Mouse (Mus musculus) C2C12 (cell line): ENCODE measurements at regions not wholly inside any gene's neighbourhood (a gene's known extent, or its start where the extent isn't known, plus 50 kb on each side); places are given as distances from the start of the nearest gene placed in this dataset.

ENCODE experiments used
- H3K27me3 ChIP-seq: one replicate; pipeline ENCODE4 v1.6.1; 2011; ENCODE audit not compliant: control insufficient read depth, insufficient read depth, insufficient read length
- H3K36me3 ChIP-seq: one replicate; pipeline ENCODE4 v1.6.1; 2011; ENCODE audit not compliant: control insufficient read depth, insufficient read depth
- H3K4me3 ChIP-seq: one replicate; pipeline ENCODE4 v1.5.1; 2011; ENCODE audit warnings: mild to moderate bottlenecking, control low read depth; ENCODE audit not compliant: poor library complexity, insufficient read depth, severe bottlenecking
- H3K79me2 ChIP-seq: one replicate; pipeline ENCODE4 v1.6.1; 2011; ENCODE audit not compliant: control insufficient read depth, insufficient read depth
- H3K79me3 ChIP-seq: one replicate; pipeline ENCODE4 v1.6.1; 2011; ENCODE audit warnings: low read depth, control low read depth
- H3ac ChIP-seq: one replicate; pipeline ENCODE3; 2011; ENCODE audit warnings: low read depth; ENCODE audit not compliant: control insufficient read depth, insufficient read length
- CEBPB ChIP-seq: IDR thresholded peaks from one replicate; pipeline ENCODE4 v1.6.1; 2011; ENCODE audit warnings: low read depth, mild to moderate bottlenecking, control low read depth, moderate library complexity
- CTCF ChIP-seq: IDR thresholded peaks from one replicate; pipeline ENCODE4 v1.5.1; 2011; ENCODE audit not compliant: control insufficient read depth, insufficient read depth, insufficient read length
- FOSL1 ChIP-seq: IDR thresholded peaks from one replicate; pipeline ENCODE4 v1.8.0; 2011; ENCODE audit warnings: mild to moderate bottlenecking, low read length; ENCODE audit not compliant: poor library complexity, insufficient read depth, severe bottlenecking
- MAX ChIP-seq: IDR thresholded peaks from one replicate; pipeline ENCODE4 v1.6.1; 2011; ENCODE audit warnings: mild to moderate bottlenecking, control low read depth
- MYOD1 ChIP-seq: IDR thresholded peaks from one replicate; pipeline ENCODE4 v1.6.1; 2011; ENCODE audit warnings: low read depth; ENCODE audit not compliant: control insufficient read depth, insufficient read length
- MYOG ChIP-seq: IDR thresholded peaks from one replicate; pipeline ENCODE4 v1.6.1; 2011; ENCODE audit not compliant: control insufficient read depth, insufficient read length; ENCODE audit errors: extremely low read depth
- USF1 ChIP-seq: IDR thresholded peaks from one replicate; pipeline ENCODE4 v1.6.1; 2011; ENCODE audit warnings: low read depth, mild to moderate bottlenecking, control low read depth, moderate library complexity

DNA sequence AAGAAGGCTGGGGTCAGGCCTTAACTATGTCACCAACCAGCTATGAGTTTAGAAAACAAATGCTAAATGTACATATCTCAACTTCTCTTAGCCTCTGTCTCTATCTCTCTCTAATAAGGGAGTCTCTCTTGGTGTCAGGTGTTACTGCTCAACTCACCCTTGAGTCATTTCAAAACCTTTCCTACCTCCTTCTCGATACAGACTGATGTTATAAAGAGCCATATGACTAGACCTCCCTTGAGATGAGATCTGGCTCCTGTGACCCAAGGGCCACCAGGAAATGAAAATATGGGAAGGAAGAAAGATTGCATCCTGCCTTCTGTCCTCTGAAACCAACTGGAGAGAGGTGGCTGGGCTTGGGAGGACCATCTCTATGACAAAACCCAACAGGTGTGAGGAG, 74.7 kb downstream of the Cxcr4 start:
- H3K27me3 ChIP-seq: no peaks in the 10 kb centered on the region
- H3ac ChIP-seq: no peak overlapping the region
- no peaks in the 10 kb centered on the region for H3K36me3 ChIP-seq
- TF ChIP-seq CTCF (no peak), MYOD1 (peak; percentile 42)
- no peaks in the 10 kb centered on the region for H3K79me2 ChIP-seq
- no peak overlapping the region for H3K4me3 ChIP-seq
- no peaks in the 10 kb centered on the region for H3K79me3 ChIP-seq

GRCm38 (mm10) chr1:128514327-128514726, 77.8 kb downstream of the Cxcr4 start:
- no peak for TF ChIP-seq USF1
- Histone ChIP-seq H3K27me3 (no peaks in the 10 kb centered on the region), H3K36me3 (no peaks in the 10 kb centered on the region), H3K79me2 (no peaks in the 10 kb centered on the region), H3K79me3 (no peaks in the 10 kb centered on the region), H3K4me3 (no peak overlapping the region), H3ac (no peak overlapping the region)

- Histone ChIP-seq H3K4me3 (no peak overlapping the region), H3K27me3 (no peaks in the 10 kb centered on the region), H3ac (no peak overlapping the region), H3K36me3 (no peaks in the 10 kb centered on the region), H3K79me3 (no peaks in the 10 kb centered on the region), H3K79me2 (no peaks in the 10 kb centered on the region)
- no peak for TF ChIP-seq CTCF
- TF ChIP-seq MAX: no peak
- TF ChIP-seq MYOD1: no peak
- no peak for TF ChIP-seq FOSL1
- no peak for TF ChIP-seq USF1
- TF ChIP-seq MYOG: no peak
- no peak for TF ChIP-seq CEBPB
These were observed 78.2 kb downstream of the Cxcr4 start for GRCm38 (mm10) chr1:128513911-128514310.

DNA sequence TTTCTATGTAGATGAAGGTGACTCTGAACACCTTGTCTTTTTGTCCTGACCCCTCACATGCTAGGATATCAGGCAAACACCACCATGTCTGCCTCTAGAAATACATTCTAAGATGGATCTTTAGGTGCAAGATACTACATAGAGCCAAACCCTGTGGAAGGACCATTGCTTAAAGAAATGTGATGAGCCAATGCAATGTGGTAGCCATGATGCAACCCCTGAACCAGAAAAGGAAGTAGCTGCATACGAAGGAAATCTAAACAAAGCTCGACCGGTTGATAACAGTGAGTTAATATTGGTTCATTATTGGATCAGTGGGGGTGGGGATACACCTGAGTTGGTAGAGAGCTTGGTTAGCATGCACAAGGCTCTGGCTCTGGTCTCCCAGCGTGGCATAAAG, 78.9 kb downstream of the Cxcr4 start:
- H3K79me3 ChIP-seq: no peaks in the 10 kb centered on the region
- no peaks in the 10 kb centered on the region for H3K36me3 ChIP-seq
- H3K79me2 ChIP-seq: no peaks in the 10 kb centered on the region
- H3ac ChIP-seq: no peak overlapping the region
- H3K27me3 ChIP-seq: no peaks in the 10 kb centered on the region
- no peak overlapping the region for H3K4me3 ChIP-seq
- TF ChIP-seq MYOG: no peak
- no peak for TF ChIP-seq MYOD1
- TF ChIP-seq FOSL1: no peak
- no peak for TF ChIP-seq CTCF
- no peak for TF ChIP-seq USF1
- TF ChIP-seq CEBPB: no peak
- no peak for TF ChIP-seq MAX

GRCm38 (mm10) chr1:128508816-128509461, 83.2 kb downstream of the Cxcr4 start:
- no peak overlapping the region for H3ac ChIP-seq
- H3K79me3 ChIP-seq: no peaks in the 10 kb centered on the region
- H3K79me2 ChIP-seq: no peaks in the 10 kb centered on the region
- no peak for TF ChIP-seq USF1
- peak; percentile 2 for TF ChIP-seq FOSL1
- TF ChIP-seq MYOD1: peak; percentile 98
- no peaks in the 10 kb centered on the region for H3K36me3 ChIP-seq
- H3K4me3 ChIP-seq: no peak overlapping the region
- no peaks in the 10 kb centered on the region for H3K27me3 ChIP-seq

- Histone ChIP-seq H3K79me2 (no peaks in the 10 kb centered on the region), H3K36me3 (no peaks in the 10 kb centered on the region), H3K4me3 (no peak overlapping the region), H3K27me3 (no peaks in the 10 kb centered on the region), H3K79me3 (no peaks in the 10 kb centered on the region), H3ac (no peak overlapping the region)
- TF ChIP-seq MYOG: no peak
- no peak for TF ChIP-seq CTCF
- TF ChIP-seq MAX: no peak
- no peak for TF ChIP-seq CEBPB
- TF ChIP-seq MYOD1: no peak
- TF ChIP-seq FOSL1: no peak
- no peak for TF ChIP-seq USF1
These were observed 85.4 kb downstream of the Cxcr4 start for GRCm38 (mm10) chr1:128506551-128507313.
